9 mouse cellular contexts compared by ENCODE assay signal in the genomic region with DNA sequence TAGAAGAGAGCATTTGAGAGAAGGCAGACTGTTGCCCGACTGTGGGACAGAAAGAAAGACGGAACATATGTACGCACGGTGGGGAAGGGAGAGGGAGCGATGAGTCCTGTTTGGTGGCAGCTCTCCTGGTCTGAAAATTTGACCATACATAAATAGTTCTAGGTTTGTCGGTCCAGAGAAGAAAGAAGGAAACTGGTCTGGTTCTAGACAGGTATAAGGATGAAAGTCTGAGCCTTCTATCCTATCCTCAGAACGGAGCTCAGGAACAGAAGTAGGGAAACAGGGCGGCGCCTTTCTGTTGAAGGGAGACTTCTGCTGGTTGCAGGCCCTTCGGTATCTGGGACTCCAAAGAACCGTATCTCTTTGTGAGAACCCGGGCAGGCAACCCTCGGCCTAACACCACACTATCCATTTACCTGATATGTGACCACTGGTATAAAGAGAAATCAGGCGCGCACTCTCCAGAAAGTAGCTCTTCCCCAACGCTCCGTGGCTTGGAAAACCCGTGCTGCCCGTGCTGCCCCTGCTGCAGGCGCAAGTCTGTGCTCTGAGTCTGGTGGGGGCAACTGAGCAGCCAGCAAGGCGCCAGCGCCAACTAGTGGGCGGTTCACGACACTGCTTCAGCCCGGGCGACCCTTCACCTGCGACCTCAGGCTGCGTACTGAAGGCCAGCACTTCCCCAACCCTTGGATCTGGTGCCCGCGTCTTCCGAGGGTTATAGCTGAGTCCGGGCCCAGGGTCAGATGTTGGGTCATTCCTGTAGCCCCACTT. TPM values are rescaled to one million over a fixed set of nuclear protein-coding genes. Genes with fewer than 3 reads are reported as not detected.
DNase-seq lines count a peak whose midpoint lies in the region; ATAC-seq and TF ChIP-seq lines count a peak whose summit lies in the region.
"Had no signal": no experiment of that assay in that cellular context is flagged by ENCODE, and none has a peak within 500 bp of the region (broad histone marks: within the 10 kb centered on the region; RNA-seq: fewer than 3 reads in every experiment).

No protein-coding gene starts in this region.

- intact Hi-C loops in gastrocnemius, postnatal 36 days (cut with DNase I) = loop anchor here (5.0 kb wide), 1 partner anchor 83 kb away; no protein-coding TSS in a partner anchor

- peaks cover 35% of the 10 kb centered on the region for H3K27me3 ChIP-seq in liver, adult 2 months (ENCODE audit: control insufficient read depth, insufficient read depth, low read length)
- peaks cover 97% of the 10 kb centered on the region for H3K27me3 ChIP-seq in neural tube, embryonic 11.5 days (ENCODE audit: control insufficient read depth, insufficient read depth, low read length)
- H3K27me3 ChIP-seq in thymus, adult 2 months (ENCODE audit: control insufficient read depth, insufficient read depth, low read length) = no peaks in the 10 kb centered on the region; the same call in 1 of the 2 replicates

- H3K27ac ChIP-seq in liver, adult 2 months (replicated peaks; ENCODE audit: insufficient read depth, low read depth, low read length) = no peak overlapping the region
- no peak overlapping the region for H3K27ac ChIP-seq in neural tube, embryonic 11.5 days (ENCODE audit: low read depth, low read length)
- H3K27ac ChIP-seq in thymus, adult 2 months (ENCODE audit: control insufficient read depth, insufficient read depth, low read length) = no peak overlapping the region

- no peaks in the 10 kb centered on the region for H3K4me1 ChIP-seq in liver, adult 2 months (ENCODE audit: control insufficient read depth, insufficient read depth, low read length)
- H3K4me1 ChIP-seq in neural tube, embryonic 11.5 days (ENCODE audit: control insufficient read depth, insufficient read depth, low read length) = 0 out of 2 replicates have a peak, but pooled peaks cover 2% of the 10 kb centered on the region
- peaks cover 35% of the 10 kb centered on the region for H3K4me1 ChIP-seq in thymus, adult 2 months (replicated peaks; ENCODE audit: control insufficient read depth, insufficient read depth, low read length)

- peak; percentile 86 for TF ChIP-seq CTCF in liver, adult 2 months (IDR thresholded peaks at IDR 0.05; ENCODE audit: low read depth, low read length)
- TF ChIP-seq CTCF in thymus, adult 2 months (IDR thresholded peaks at IDR 0.05; ENCODE audit: borderline replicate concordance, control insufficient read depth, extremely low read depth, insufficient read depth, low read length, poor library complexity) = peak; percentile 97

- H3K4me2 ChIP-seq in neural tube, embryonic 11.5 days (ENCODE audit: low read depth) = no peak overlapping the region

- DNase-seq in ovary, adult 18-20 months (ENCODE audit: low spot score) = peak; percentile 27
- no peak for DNase-seq in ovary, postnatal 10 days (ENCODE audit: low spot score)
- DNase-seq in cerebellum, postnatal 4 days (ENCODE audit: low spot score in 2 of 2) = peak; percentile 53 to 78
- DNase-seq in gastrocnemius, postnatal 36 days = peak; percentile 45 to 58
- peak; percentile 60 for DNase-seq in kidney, adult 9 months
- peak; percentile 10 for DNase-seq in liver, adult 2 months (ENCODE audit: extremely low read depth, low read depth, low spot score)
- peak; percentile 85 for DNase-seq in neural tube, embryonic 11.5 days (ENCODE audit: low spot score)
- DNase-seq in thymus, adult 2 months = peak; percentile 90

- no peaks in the 10 kb centered on the region for H3K79me2 ChIP-seq in liver, adult 2 months (ENCODE audit: control insufficient read depth, insufficient read depth, low read length)

- TF ChIP-seq POLR2A in liver, adult 2 months (IDR thresholded peaks at IDR 0.05; ENCODE audit: extremely low read depth, insufficient read depth, low read length) = no peak
- TF ChIP-seq POLR2A in thymus, adult 2 months (IDR thresholded peaks at IDR 0.05; ENCODE audit: control insufficient read depth, extremely low read depth, insufficient read depth, low read length, poor library complexity) = no peak

- no peak overlapping the region for H3K9ac ChIP-seq in liver, adult 2 months (ENCODE audit: low read depth, low read length)
- H3K9ac ChIP-seq in neural tube, embryonic 11.5 days (ENCODE audit: low read length) = no peak overlapping the region

- H3K9me3 ChIP-seq in neural tube, embryonic 11.5 days (ENCODE audit: control insufficient read depth, low read length) = no peaks in the 10 kb centered on the region

- no peak overlapping the region for H3K4me3 ChIP-seq in liver, adult 2 months (ENCODE audit: insufficient read depth, low read depth, low read length)
- no peak overlapping the region for H3K4me3 ChIP-seq in neural tube, embryonic 11.5 days (ENCODE audit: low read depth, low read length)
- H3K4me3 ChIP-seq in thymus, adult 2 months (ENCODE audit: control insufficient read depth, insufficient read depth, low read length) = no peak overlapping the region

- WGBS in liver, adult 2 months = 8% methylated on average over 32 of the region's 32 CpGs
- WGBS in neural tube, embryonic 11.5 days = under 1% methylated on average over 32 of the region's 32 CpGs
- WGBS in thymus, adult 2 months = 24% methylated on average over 32 of the region's 32 CpGs

- no peaks in the 10 kb centered on the region for H3K36me3 ChIP-seq in liver, adult 2 months (ENCODE audit: control insufficient read depth, insufficient read depth, low read length)
- H3K36me3 ChIP-seq in neural tube, embryonic 11.5 days (ENCODE audit: control insufficient read depth, insufficient read depth, low read length) = no peaks in the 10 kb centered on the region
- H3K36me3 ChIP-seq in thymus, adult 2 months (ENCODE audit: control insufficient read depth, insufficient read depth, low read length) = no peaks in the 10 kb centered on the region

- no peak for ATAC-seq in neural tube, embryonic 11.5 days (ENCODE audit: insufficient read depth, low FRiP score, low TSS enrichment)

RNA-seq across cellular contexts. Expression of a gene that starts 29.8 kb away (rescaled TPM):
- total RNA-seq in gastrocnemius, postnatal 36 days (2021) = under 1 TPM; 0.12 to 0.23 TPM
- total RNA-seq in liver, adult 2 months (2014; rRNA removed) = under 0.01 and 0.40 TPM in 2 replicates
- polyA plus RNA-seq in liver, adult 2 months (2012; rRNA removed) = 0.17 and 0.18 TPM in 2 replicates
- polyA plus RNA-seq in neural tube, embryonic 11.5 days (2014; fragmentation: Nextera tagmentation; extraction: Ambion mirVana) = 2.2 and 3.0 TPM in 2 replicates
- polyA plus RNA-seq in thymus, adult 2 months (2012; rRNA removed) = 24.6 and 34.2 TPM in 2 replicates
- polyA plus RNA-seq: neural tube, embryonic 14.5 days had no signal
